Mouse (Mus musculus) frontal cortex, adult 2 months (tissue): ENCODE data around the gene Rspry1. TPM values are rescaled to one million over a fixed set of nuclear protein-coding genes. Genes with fewer than 3 reads are reported as not detected.
A peak's percentile ranks its signal among the peaks of the same experiment; 100 is the strongest.

Experiments used
- DNase-seq, 2 experiments: peaks; one replicate each; pipeline ENCODE4 v3.0.0; 2022; ENCODE audit warnings: low spot score in 1 of 2; ENCODE audit errors: extremely low spot score in 1 of 2
- polyA plus RNA-seq: library from polyadenylated mRNA; depleted of rRNA; stranded (reverse); fragments of >200 nt; gene quantifications from 2 replicates; pipeline ENCODE4 v1.2.3, GENCODE M21; 2012

Rspry1 gene
- polyA plus RNA-seq, 1 experiment: 17.9 TPM

DNA sequence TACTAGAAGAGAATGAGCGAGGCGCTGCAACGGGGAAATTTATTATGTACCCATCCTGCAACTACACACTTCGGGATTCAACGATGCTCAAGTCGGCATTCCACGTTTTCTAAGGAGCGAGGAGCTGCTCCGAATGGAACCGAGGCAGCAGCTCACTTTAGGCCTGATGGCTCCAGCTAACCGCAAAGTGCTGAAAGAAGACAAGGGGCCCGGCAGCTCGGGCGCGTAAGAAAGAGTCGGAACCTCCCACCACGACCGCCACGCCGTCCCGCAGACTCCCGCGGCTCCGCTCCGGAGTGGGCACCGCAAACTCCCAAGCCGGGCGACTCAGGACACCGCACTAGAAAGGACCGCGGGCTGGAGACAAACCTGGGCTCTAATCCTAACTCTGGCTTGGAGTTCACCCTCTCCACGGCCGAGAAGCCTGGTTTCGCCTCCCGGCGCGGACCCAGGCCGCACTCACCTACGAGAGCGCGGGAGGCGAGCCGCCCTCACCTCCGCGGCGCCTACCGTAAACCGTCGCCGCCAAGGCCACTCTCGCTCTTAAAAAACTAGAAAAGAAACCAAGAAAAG is 617 bp upstream of the Rspry1 start:
- DNase-seq: peak in 1 of 2 experiments; percentile 29

- peak in 1 of 2 experiments; percentile 11 for DNase-seq
Observed at GRCm38 (mm10) chr8:94602471-94603131, 864 bp downstream of the Rspry1 start.

DNA sequence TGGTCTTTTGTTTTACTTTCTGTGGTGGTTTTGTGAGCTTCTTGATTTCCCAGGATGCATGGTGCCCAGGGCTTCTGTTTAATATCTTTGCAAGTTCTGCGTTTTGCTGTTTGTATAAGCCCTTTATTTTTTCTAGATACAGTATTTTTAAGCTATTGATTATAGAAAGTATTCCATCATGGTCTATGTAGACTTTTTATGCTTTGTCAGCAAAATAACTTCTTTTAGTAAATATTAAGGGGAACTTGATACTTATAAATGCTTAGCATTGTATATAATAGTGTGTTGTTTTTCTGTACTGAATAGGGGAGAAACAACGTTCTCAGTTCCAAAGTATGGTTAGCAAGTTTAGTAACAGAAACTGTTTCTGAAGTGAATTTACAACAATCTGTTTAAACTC is 2.3 kb downstream of the Rspry1 start:
- DNase-seq: no peak

DNA sequence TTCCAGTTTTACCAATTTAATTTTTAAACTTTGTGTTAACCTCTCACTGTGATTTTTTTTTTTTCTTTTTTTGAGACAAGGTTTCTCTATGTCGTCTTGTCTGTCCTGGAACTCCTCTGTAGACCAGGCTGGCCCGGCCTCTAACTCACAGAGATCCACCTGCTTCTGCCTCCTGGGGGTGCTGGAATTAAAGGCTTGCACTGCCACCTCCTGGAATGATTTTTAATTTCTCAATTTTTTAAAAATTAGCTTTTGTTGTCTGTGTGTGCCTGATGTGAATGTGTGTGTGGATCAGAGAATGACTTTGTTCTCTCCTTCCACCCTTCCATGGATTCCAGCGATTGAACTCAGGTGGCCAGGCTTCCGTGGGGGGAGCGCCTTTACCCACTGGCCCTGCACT is 5.3 kb downstream of the Rspry1 start:
- DNase-seq: no peak

GRCm38 (mm10) chr8:94624885-94625284 is 23.1 kb downstream of the Rspry1 start:
- no peak for DNase-seq

GRCm38 (mm10) chr8:94633564-94634194 is 31.9 kb downstream of the Rspry1 start:
- no peak for DNase-seq

DNA sequence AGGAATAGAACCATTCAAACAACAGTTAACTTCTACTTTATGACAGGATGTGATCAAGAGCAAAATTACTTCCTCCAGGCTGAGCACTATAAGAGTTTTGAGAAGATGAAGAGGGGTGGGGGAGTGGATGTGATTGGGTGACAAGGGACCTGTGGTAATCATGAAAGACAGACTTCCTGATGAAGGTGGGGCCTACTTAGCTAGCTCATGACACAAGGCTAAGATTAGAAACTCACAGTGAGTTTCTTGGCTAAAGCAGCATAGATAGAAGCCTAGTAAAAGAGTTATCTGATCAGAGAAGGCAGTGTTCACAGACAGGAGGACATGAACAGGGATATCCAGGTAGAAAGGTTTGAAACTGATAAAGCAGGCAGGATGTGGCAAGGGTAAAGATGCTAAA is 32.5 kb downstream of the Rspry1 start:
- DNase-seq: no peak

GRCm38 (mm10) chr8:94641183-94641582 is 39.4 kb downstream of the Rspry1 start:
- DNase-seq: no peak

GRCm38 (mm10) chr8:94641938-94642337 is 40.2 kb downstream of the Rspry1 start:
- no peak for DNase-seq

GRCm38 (mm10) chr8:94645202-94645601 is 43.5 kb downstream of the Rspry1 start:
- no peak for DNase-seq

DNA sequence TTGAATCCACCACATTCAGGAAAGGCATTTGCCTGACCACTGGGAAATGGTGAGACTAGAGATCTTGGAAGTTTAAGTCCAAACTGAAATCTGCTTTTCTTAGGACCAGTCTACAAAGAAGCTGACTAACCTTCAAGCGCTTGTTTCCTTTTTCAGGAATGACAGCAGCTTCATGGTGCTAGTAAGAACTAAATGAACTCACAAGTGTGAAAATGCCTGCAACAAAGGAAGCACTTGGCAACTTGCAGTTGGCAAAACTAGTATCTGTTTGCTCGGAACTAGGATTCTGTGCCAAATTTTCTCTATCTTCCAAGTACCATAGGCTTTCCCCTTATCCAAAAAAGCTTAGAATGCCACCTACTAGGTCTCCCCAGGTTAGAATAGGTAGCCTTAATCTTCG is 44.4 kb downstream of the Rspry1 start:
- DNase-seq: peak in 1 of 2 experiments; percentile 39

- no peak for DNase-seq
Observed at GRCm38 (mm10) chr8:94649496-94649895, 47.8 kb downstream of the Rspry1 start.

DNA sequence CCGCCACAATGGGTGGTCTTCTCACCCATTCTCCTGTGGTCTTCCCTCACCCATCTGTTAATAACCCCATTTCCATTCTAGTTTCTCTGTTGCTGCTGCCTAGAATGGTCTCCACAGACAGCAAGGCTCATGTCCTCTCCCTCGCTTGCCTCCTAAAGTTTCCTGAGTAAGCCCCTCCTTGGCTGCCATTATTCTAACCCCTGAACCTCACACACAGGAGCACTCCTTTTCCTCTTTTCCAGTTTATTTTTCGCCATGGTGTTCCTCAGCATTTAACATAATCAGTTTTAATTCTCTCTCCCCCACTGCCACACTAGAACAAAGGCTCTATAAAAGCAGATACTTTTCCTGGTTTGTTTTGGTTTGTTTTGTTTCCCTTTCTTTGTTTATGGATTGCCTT is 51.2 kb downstream of the Rspry1 start:
- no peak for DNase-seq

GRCm38 (mm10) chr8:94654994-94655393 is 53.3 kb downstream of the Rspry1 start:
- DNase-seq: no peak

GRCm38 (mm10) chr8:94658031-94658430 is 56.3 kb downstream of the Rspry1 start:
- no peak for DNase-seq

DNA sequence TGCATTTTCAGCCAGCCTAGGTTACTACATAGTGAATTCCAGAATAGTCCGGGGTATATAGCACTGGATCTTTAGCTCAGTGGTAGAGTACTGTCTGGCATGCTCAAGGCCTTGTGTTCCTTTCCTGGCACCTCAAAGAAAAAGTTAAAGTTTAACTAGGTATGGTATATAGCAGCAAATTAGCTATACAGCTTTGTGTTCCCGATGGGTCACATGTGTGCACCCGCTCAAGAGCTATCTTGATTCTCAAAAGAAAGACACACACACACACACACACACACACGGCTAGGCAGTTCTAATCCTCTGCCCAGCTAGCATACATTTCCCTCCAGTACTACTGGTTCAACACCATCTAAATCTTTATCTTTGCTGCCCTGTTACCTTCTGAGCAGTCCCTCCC is 58.7 kb downstream of the Rspry1 start:
- no peak for DNase-seq

- DNase-seq: no peak
Observed at GRCm38 (mm10) chr8:94664722-94665121, 63.0 kb downstream of the Rspry1 start.

- DNase-seq: peak; percentile 94 to 95
Observed at GRCm38 (mm10) chr8:94666456-94667308, 64.9 kb downstream of the Rspry1 start, which contains the start of gene Arl2bp. Gene Arl2bp (plus strand): TSS chr8:94666600.

DNA sequence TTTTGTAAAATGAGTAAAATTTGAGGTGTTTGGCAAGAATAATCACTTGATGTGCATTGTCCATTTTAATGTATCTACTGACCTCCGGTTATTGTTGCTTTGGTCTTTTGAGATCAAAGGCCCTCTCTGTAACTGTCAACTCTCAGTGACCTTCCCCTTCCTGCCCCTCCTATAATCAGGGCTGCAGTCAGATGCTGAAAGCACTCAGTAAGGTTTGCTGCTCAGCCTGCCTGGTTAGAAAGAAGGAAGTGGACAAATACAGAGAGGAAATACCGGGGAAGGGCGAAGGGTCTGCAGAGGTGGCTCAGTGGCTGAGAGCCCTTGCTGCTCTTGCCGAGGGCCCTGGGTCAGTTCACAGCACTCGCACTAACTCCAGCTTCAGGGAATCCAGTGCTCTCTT is 72.6 kb downstream of the Rspry1 start:
- no peak for DNase-seq

DNA sequence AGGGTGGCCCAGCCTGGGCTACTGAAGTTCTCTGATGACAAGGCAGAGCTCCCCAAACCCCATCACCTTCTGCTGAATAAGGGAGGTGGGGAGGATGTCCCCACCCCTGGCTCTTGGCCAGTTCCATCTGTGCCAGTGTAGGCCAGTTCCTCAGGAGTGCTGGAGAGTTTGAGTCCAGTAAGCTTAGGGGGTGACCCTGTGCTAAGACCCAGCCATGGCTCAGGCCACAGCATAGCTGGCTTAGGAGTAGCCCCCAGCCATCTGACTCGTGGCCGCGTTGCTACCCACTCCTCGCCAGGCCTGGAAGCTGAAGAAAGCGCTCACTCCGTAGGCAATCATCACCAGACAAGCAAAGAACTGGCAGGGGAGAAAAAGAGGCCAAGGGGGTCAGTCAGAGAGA is 74.2 kb downstream of the Rspry1 start:
- no peak for DNase-seq

- DNase-seq: peak in 1 of 2 experiments; percentile 50
Observed at GRCm38 (mm10) chr8:94678582-94678981, 76.8 kb downstream of the Rspry1 start.
